Mouse (Mus musculus): ENCODE results near the gene Lrrc8d. TPM values are rescaled to one million over a fixed set of nuclear protein-coding genes. Genes with fewer than 3 reads are reported as not detected.
A peak's percentile ranks its signal among the peaks of the same experiment; 100 is the strongest.

Lrrc8d gene
- polyA plus RNA-seq, 1 experiment from 2014 or later: 42.1 TPM

GRCm38 (mm10) chr5:105721267-105721666, 21.5 kb downstream of the Lrrc8d start:
- ATAC-seq (ENCODE audit: low FRiP score, low TSS enrichment): no peak
- Histone ChIP-seq H3K27ac (ENCODE audit: low read depth, low read length) (no peak overlapping the region), H3K4me2 (replicated peaks; ENCODE audit: low read depth, low read length) (no peak overlapping the region), H3K9ac (ENCODE audit: low read depth, low read length) (no peak overlapping the region), H3K27me3 (ENCODE audit: control insufficient read depth, insufficient read depth, low read length) (no peaks in the 10 kb centered on the region), H3K9me3 (ENCODE audit: control insufficient read depth, low read length) (no peaks in the 10 kb centered on the region), H3K36me3 (ENCODE audit: control insufficient read depth, insufficient read depth, low read length) (peaks cover 3% of the 10 kb centered on the region; the same call in 1 of the 2 replicates), H3K4me3 (ENCODE audit: low read length) (no peak overlapping the region), H3K4me1 (ENCODE audit: control insufficient read depth, insufficient read depth, low read length) (peaks cover 16% of the 10 kb centered on the region)
- 84% methylated on average over 4 of the region's 4 CpGs for WGBS

- H3K27ac ChIP-seq (ENCODE audit: low read depth, low read length): no peak overlapping the region
- H3K9ac ChIP-seq (ENCODE audit: low read depth, low read length): no peak overlapping the region
- H3K4me3 ChIP-seq (ENCODE audit: low read length): no peak overlapping the region
- peaks cover 8% of the 10 kb centered on the region for H3K4me1 ChIP-seq (ENCODE audit: control insufficient read depth, insufficient read depth, low read length)
- ATAC-seq (ENCODE audit: low FRiP score, low TSS enrichment): no peak
- H3K4me2 ChIP-seq (replicated peaks; ENCODE audit: low read depth, low read length): no peak overlapping the region
- peaks cover 3% of the 10 kb centered on the region; the same call in 1 of the 2 replicates for H3K36me3 ChIP-seq (ENCODE audit: control insufficient read depth, insufficient read depth, low read length)
- 91% methylated on average over 11 of the region's 11 CpGs for WGBS
- H3K9me3 ChIP-seq (ENCODE audit: control insufficient read depth, low read length): no peaks in the 10 kb centered on the region
- H3K27me3 ChIP-seq (ENCODE audit: control insufficient read depth, insufficient read depth, low read length): no peaks in the 10 kb centered on the region
Observed at GRCm38 (mm10) chr5:105722807-105723206, 23.0 kb downstream of the Lrrc8d start.

DNA sequence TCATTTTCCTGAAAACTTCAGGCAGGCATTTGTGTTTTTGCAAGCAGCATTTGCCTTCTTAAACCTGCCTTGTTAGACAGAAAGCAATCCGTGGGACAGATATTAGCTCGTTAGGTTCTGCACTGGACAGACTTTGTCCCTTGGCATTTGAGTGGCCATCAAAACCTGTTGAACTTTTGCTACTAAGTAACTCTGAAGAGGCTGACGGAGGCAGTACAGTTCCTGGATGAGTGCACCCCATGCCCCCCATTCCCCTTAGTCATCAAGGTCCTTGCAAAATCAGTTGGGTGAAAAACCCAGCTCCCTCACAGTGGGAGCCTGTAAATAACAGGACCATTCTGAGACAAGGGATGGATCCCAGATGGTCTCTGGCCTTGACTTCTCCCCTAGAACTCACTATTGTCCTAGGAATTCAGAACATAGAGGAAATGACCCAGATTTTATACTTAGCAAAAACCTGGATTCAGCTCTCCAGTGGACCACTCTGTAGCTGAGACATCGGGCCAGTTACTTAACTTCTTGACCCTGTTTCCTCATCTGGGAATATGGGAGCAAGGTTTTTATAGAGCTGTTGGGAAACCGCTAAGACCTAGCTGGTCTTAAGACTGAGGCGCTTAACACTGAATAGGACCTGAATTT, 30.5 kb downstream of the Lrrc8d start:
- Histone ChIP-seq H3K9me3 (ENCODE audit: control insufficient read depth, low read length) (no peaks in the 10 kb centered on the region), H3K36me3 (ENCODE audit: control insufficient read depth, insufficient read depth, low read length) (peaks cover 11% of the 10 kb centered on the region), H3K27ac (ENCODE audit: low read depth, low read length) (no peak overlapping the region), H3K4me1 (ENCODE audit: control insufficient read depth, insufficient read depth, low read length) (peaks cover 17% of the 10 kb centered on the region), H3K27me3 (ENCODE audit: control insufficient read depth, insufficient read depth, low read length) (no peaks in the 10 kb centered on the region), H3K4me2 (replicated peaks; ENCODE audit: low read depth, low read length) (no peak overlapping the region), H3K9ac (ENCODE audit: low read depth, low read length) (no peak overlapping the region), H3K4me3 (ENCODE audit: low read length) (no peak overlapping the region)
- ATAC-seq (ENCODE audit: low FRiP score, low TSS enrichment): no peak; the same call in 1 of the 2 replicates
- 73% methylated on average over 6 of the region's 6 CpGs for WGBS

DNA sequence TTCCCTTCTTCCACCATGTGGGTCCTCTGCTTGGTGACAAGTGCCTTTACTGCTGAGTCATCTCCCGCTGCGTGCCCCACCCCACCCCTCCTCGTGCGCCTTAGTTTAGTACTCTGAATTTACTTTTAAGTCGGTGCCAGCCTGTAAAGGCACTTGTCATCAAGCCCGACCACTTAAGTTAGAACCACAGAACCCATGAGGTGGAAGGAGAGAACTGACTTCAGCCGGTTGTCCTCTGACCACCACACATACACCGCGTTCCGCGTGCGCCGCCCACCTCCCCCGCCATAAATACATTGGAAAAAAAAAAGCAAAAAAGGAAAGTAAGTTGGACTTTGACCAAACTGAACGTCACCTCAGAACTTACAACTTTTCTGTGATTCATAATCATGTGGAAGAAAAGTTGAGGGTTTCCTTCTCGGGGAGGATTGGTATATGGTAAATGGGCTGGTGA, 31.4 kb downstream of the Lrrc8d start:
- 0 out of 2 replicates have a peak overlapping the region, but pooled peaks have one; percentile 66 for H3K9ac ChIP-seq (ENCODE audit: low read depth, low read length)
- peak overlapping the region; percentile 94 for H3K4me2 ChIP-seq (replicated peaks; ENCODE audit: low read depth, low read length)
- no peak overlapping the region for H3K27ac ChIP-seq (ENCODE audit: low read depth, low read length)

DNA sequence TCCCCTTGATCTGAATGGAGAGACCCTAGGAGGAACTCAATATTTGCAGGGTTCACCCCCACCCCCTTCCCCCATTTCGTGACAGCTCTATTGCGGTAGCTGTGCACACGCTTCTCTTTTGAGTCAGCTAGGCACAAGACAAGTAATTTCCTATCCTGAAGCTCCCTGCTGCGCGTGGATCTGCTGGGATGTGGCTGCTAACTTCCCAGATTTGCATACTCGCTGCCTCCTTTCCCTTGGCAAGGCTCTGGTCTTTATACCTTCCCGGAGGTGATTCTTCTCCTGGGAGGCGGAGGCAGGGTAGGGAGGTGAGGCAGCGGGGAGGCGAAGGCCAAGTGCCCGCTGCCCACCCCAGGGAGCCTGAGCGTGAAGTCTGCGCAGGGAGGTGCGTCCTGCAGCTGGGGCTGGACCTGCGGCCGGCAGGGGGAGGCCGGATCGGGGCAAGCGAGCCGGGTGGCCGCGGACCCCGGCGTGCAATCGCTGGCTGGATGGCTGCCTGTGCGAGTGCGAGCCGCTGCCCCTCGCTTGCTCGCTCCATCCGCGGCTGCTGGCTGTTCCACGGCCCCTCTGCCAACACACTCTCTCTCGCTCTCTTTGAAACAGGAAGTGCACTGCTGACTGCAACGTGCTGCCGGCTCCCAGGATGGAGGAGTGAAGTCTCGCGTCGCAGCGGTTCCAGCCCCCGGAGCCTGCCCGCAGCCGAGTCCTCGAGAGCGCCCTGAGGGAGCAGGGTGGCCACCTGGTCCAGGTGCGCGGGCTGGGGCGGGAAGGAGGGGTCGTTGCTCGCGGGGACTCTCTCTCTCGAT, 32.1 kb downstream of the Lrrc8d start:
- WGBS: 4% methylated on average over 43 of the region's 52 CpGs
- peak overlapping the region; percentile 94 for H3K4me2 ChIP-seq (replicated peaks; ENCODE audit: low read depth, low read length)
- peak; percentile 81 for ATAC-seq (ENCODE audit: low FRiP score, low TSS enrichment)

More for the DNA sequence above, 31.4 kb downstream of the Lrrc8d start:
- Histone ChIP-seq H3K36me3 (ENCODE audit: control insufficient read depth, insufficient read depth, low read length) (peaks cover 11% of the 10 kb centered on the region), H3K27me3 (ENCODE audit: control insufficient read depth, insufficient read depth, low read length) (no peaks in the 10 kb centered on the region), H3K9me3 (ENCODE audit: control insufficient read depth, low read length) (no peaks in the 10 kb centered on the region), H3K4me3 (ENCODE audit: low read length) (peak overlapping the region; percentile 49), H3K4me1 (ENCODE audit: control insufficient read depth, insufficient read depth, low read length) (peaks cover 17% of the 10 kb centered on the region)
- 26% methylated on average over 16 of the region's 16 CpGs for WGBS
- ATAC-seq (ENCODE audit: low FRiP score, low TSS enrichment): no peak

DNA sequence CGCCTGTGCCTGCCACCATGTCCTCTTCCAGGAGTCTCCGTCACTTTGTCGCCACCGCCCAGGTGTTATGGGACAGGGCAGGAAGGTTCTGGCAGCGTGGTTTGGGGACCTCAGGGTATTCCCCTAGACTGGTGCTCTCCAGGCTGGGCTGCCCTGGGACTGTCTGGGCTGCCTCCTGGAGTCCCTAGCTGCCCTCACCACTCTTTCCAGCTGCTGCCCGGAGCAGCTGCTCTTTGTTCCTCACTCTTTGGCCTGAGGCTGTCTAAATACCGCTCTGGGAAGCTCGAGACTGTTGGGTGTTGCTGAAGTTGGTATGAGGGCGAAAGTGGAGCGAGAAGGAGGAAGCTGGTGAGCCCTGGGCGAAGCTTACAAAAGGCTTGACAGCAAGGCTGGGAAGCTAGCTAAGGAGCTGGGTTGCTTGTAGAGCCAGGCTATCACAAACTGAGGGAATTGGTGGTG, 32.7 kb downstream of the Lrrc8d start:
- peaks cover 11% of the 10 kb centered on the region for H3K36me3 ChIP-seq (ENCODE audit: control insufficient read depth, insufficient read depth, low read length)
- peak overlapping the region; percentile 66 for H3K9ac ChIP-seq (ENCODE audit: low read depth, low read length)
- H3K4me3 ChIP-seq (ENCODE audit: low read length): peak overlapping the region; percentile 49
- H3K4me2 ChIP-seq (replicated peaks; ENCODE audit: low read depth, low read length): peak overlapping the region; percentile 94
- peaks cover 17% of the 10 kb centered on the region for H3K4me1 ChIP-seq (ENCODE audit: control insufficient read depth, insufficient read depth, low read length)
- H3K27me3 ChIP-seq (ENCODE audit: control insufficient read depth, insufficient read depth, low read length): no peaks in the 10 kb centered on the region
- H3K27ac ChIP-seq (ENCODE audit: low read depth, low read length): 0 out of 2 replicates have a peak overlapping the region, but pooled peaks have one; percentile 30
- peak; percentile 2; the same call in 1 of the 2 replicates for ATAC-seq (ENCODE audit: low FRiP score, low TSS enrichment)
- WGBS: 47% methylated on average over 11 of the region's 11 CpGs
- no peaks in the 10 kb centered on the region for H3K9me3 ChIP-seq (ENCODE audit: control insufficient read depth, low read length)

More for the DNA sequence above, 32.1 kb downstream of the Lrrc8d start:
- Histone ChIP-seq H3K27ac (ENCODE audit: low read depth, low read length) (0 out of 2 replicates have a peak overlapping the region, but pooled peaks have one; percentile 30), H3K36me3 (ENCODE audit: control insufficient read depth, insufficient read depth, low read length) (peaks cover 11% of the 10 kb centered on the region), H3K4me3 (ENCODE audit: low read length) (peak overlapping the region; percentile 49), H3K4me1 (ENCODE audit: control insufficient read depth, insufficient read depth, low read length) (peaks cover 17% of the 10 kb centered on the region), H3K9me3 (ENCODE audit: control insufficient read depth, low read length) (no peaks in the 10 kb centered on the region), H3K9ac (ENCODE audit: low read depth, low read length) (peak overlapping the region; percentile 66), H3K27me3 (ENCODE audit: control insufficient read depth, insufficient read depth, low read length) (no peaks in the 10 kb centered on the region)

- 71% methylated on average over 6 of the region's 6 CpGs for WGBS
- Histone ChIP-seq H3K4me2 (replicated peaks; ENCODE audit: low read depth, low read length) (no peak overlapping the region), H3K9ac (ENCODE audit: low read depth, low read length) (no peak overlapping the region), H3K9me3 (ENCODE audit: control insufficient read depth, low read length) (no peaks in the 10 kb centered on the region), H3K27me3 (ENCODE audit: control insufficient read depth, insufficient read depth, low read length) (no peaks in the 10 kb centered on the region), H3K36me3 (ENCODE audit: control insufficient read depth, insufficient read depth, low read length) (peaks cover 11% of the 10 kb centered on the region), H3K4me1 (ENCODE audit: control insufficient read depth, insufficient read depth, low read length) (peaks cover 17% of the 10 kb centered on the region), H3K4me3 (ENCODE audit: low read length) (no peak overlapping the region), H3K27ac (ENCODE audit: low read depth, low read length) (no peak overlapping the region)
- ATAC-seq (ENCODE audit: low FRiP score, low TSS enrichment): no peak
Observed at GRCm38 (mm10) chr5:105733226-105733625, 33.5 kb downstream of the Lrrc8d start.

GRCm38 (mm10) chr5:105736365-105736764, 36.6 kb downstream of the Lrrc8d start:
- no peak for ATAC-seq (ENCODE audit: low FRiP score, low TSS enrichment)
- no peak overlapping the region for H3K4me3 ChIP-seq (ENCODE audit: low read length)
- 88% methylated on average over 6 of the region's 6 CpGs for WGBS
- H3K27me3 ChIP-seq (ENCODE audit: control insufficient read depth, insufficient read depth, low read length): no peaks in the 10 kb centered on the region
- H3K9ac ChIP-seq (ENCODE audit: low read depth, low read length): no peak overlapping the region
- no peak overlapping the region for H3K27ac ChIP-seq (ENCODE audit: low read depth, low read length)
- H3K4me1 ChIP-seq (ENCODE audit: control insufficient read depth, insufficient read depth, low read length): peaks cover 11% of the 10 kb centered on the region
- peaks cover 14% of the 10 kb centered on the region for H3K36me3 ChIP-seq (ENCODE audit: control insufficient read depth, insufficient read depth, low read length)
- H3K4me2 ChIP-seq (replicated peaks; ENCODE audit: low read depth, low read length): no peak overlapping the region
- H3K9me3 ChIP-seq (ENCODE audit: control insufficient read depth, low read length): no peaks in the 10 kb centered on the region

Data from kidney, embryonic 14.5 days (tissue).